Mouse (Mus musculus) limb, embryonic 14.5 days (tissue): ENCODE results near the gene Zer1. TPM values are rescaled to one million over a fixed set of nuclear protein-coding genes. Genes with fewer than 3 reads are reported as not detected.

Experiments
- ATAC-seq: fragments of 200-750 bp; cut with Nextera tagmentation; 2 replicates; pipeline ENCODE4 v1.8.0; 2017; ENCODE audit warnings: low read depth, moderate number of reproducible peaks, moderate TSS enrichment; ENCODE audit not compliant: low FRiP score
- DNase-seq: peaks from one replicate; pipeline ENCODE4 v3.0.0-alpha.2; 2015; ENCODE audit warnings: low spot score
- H3K27ac ChIP-seq: fragments of 300-500 bp; sonication (generic); replicated peaks from 2 replicates; pipeline ENCODE4 v1.5.1; 2014; ENCODE audit warnings: low read depth, mild to moderate bottlenecking, low read length, moderate library complexity, mixed read lengths
- H3K27me3 ChIP-seq: fragments of 300-500 bp; sonication (generic); 2 replicates; pipeline ENCODE4 v1.6.1; 2014; ENCODE audit warnings: low read length, mixed read lengths; ENCODE audit not compliant: control insufficient read depth, insufficient read depth
- H3K36me3 ChIP-seq: fragments of 300-500 bp; sonication (generic); 2 replicates; pipeline ENCODE4 v1.6.1; 2014; ENCODE audit warnings: mild to moderate bottlenecking, low read length, moderate library complexity, mixed read lengths; ENCODE audit not compliant: control insufficient read depth, insufficient read depth
- H3K4me1 ChIP-seq: fragments of 300-500 bp; sonication (generic); 2 replicates; pipeline ENCODE4 v1.6.1; 2014; ENCODE audit warnings: antibody characterized with exemption, low read length, mixed read lengths; ENCODE audit not compliant: control insufficient read depth, insufficient read depth
- H3K4me2 ChIP-seq: fragments of 300-500 bp; sonication (generic); replicated peaks from 2 replicates; pipeline ENCODE4 v1.6.1; 2014; ENCODE audit warnings: low read depth, mild to moderate bottlenecking, low read length, moderate library complexity; ENCODE audit not compliant: severe bottlenecking
- H3K4me3 ChIP-seq: fragments of 300-500 bp; sonication (generic); replicated peaks from 2 replicates; pipeline ENCODE4 v1.5.1; 2014; ENCODE audit warnings: low read length
- H3K9ac ChIP-seq: fragments of 300-500 bp; sonication (generic); 2 replicates; pipeline ENCODE4 v1.6.1; 2014; ENCODE audit warnings: mild to moderate bottlenecking, low read depth, low read length, moderate library complexity; ENCODE audit not compliant: severe bottlenecking
- H3K9me3 ChIP-seq: fragments of 300-500 bp; sonication (generic); 2 replicates; pipeline ENCODE4 v1.6.1; 2016; ENCODE audit warnings: low read length; ENCODE audit not compliant: control insufficient read depth
- POLR2A ChIP-seq: fragments of 200-500 bp; IDR thresholded peaks from 2 replicates; pipeline ENCODE4 v1.8.0; 2012; ENCODE audit warnings: inconsistent platforms, mild to moderate bottlenecking, moderate library complexity, borderline replicate concordance; ENCODE audit not compliant: insufficient read depth, insufficient read length; ENCODE audit errors: extremely low read depth
- WGBS: fragments of 180-500 bp; shearing (Covaris S2); extraction: QIAGEN DNeasy Blood & Tissue Kit; methylation state at CpG from one replicate; pipeline ENCODE4 v1.1.7; 2014; 5-methylcytosine and 5-hydroxymethylcytosine counted together
- polyA plus RNA-seq, 2 experiments: library from polyadenylated mRNA; depleted of rRNA in 1 of 2; stranded (reverse) in 1 of 2; unstranded in 1 of 2; fragments of >200 nt; fragmentation: Nextera tagmentation in 1 of 2; extraction: Ambion mirVana in 1 of 2; gene quantifications; 2 replicates each; pipeline versions ENCODE4 v1.2.1 to v1.2.3; 2012 to 2014

Gene Zer1
- polyA plus RNA-seq, 2 experiments = 9.7 to 60.3 TPM

- peaks cover 3% of the 10 kb centered on the region; the same call in 1 of the 2 replicates for H3K4me1 ChIP-seq
- WGBS = 77% methylated on average over 7 of the region's 7 CpGs
Measured at GRCm38 (mm10) chr2:30072875-30073274, 51.5 kb downstream of the Zer1 start.

GRCm38 (mm10) chr2:30067962-30068361 is 56.4 kb downstream of the Zer1 start:
- DNase-seq = no peak
- no peak overlapping the region for H3K27ac ChIP-seq
- no peak for ATAC-seq
- H3K4me2 ChIP-seq = peak overlapping the region; percentile 60
- WGBS = 13% methylated on average over 7 of the region's 7 CpGs
- peaks cover 24% of the 10 kb centered on the region for H3K4me1 ChIP-seq
- no peak for TF ChIP-seq POLR2A
- H3K9ac ChIP-seq = peak overlapping the region; percentile 97
- H3K9me3 ChIP-seq = no peaks in the 10 kb centered on the region
- no peaks in the 10 kb centered on the region for H3K27me3 ChIP-seq
- peaks cover 36% of the 10 kb centered on the region for H3K36me3 ChIP-seq
- peak overlapping the region; percentile 98 for H3K4me3 ChIP-seq

More at GRCm38 (mm10) chr2:30072875-30073274, 51.5 kb downstream of the Zer1 start:
- DNase-seq (no peak), ATAC-seq (no peak)
- Histone ChIP-seq H3K9me3 (no peaks in the 10 kb centered on the region), H3K27ac (no peak overlapping the region), H3K9ac (no peak overlapping the region), H3K36me3 (peaks cover 50% of the 10 kb centered on the region), H3K4me2 (no peak overlapping the region), H3K27me3 (no peaks in the 10 kb centered on the region), H3K4me3 (no peak overlapping the region)
- TF ChIP-seq POLR2A = no peak

- DNase-seq = no peak
- Histone ChIP-seq H3K9me3 (no peaks in the 10 kb centered on the region), H3K27me3 (no peaks in the 10 kb centered on the region), H3K36me3 (peaks cover 29% of the 10 kb centered on the region), H3K9ac (peak overlapping the region; percentile 97), H3K4me1 (peaks cover 24% of the 10 kb centered on the region), H3K4me3 (peak overlapping the region; percentile 98), H3K4me2 (peak overlapping the region; percentile 60), H3K27ac (peak overlapping the region; percentile 99)
- TF ChIP-seq POLR2A = no peak
- under 1% methylated on average over 27 of the region's 69 CpGs for WGBS
- peak; percentile 13 for ATAC-seq
Measured at GRCm38 (mm10) chr2:30067031-30067888, 57.1 kb downstream of the Zer1 start.

- no peaks in the 10 kb centered on the region for H3K27me3 ChIP-seq
- whole genome bisulfite sequencing = 2% methylated on average over 25 of the region's 101 CpGs
- H3K9me3 ChIP-seq = no peaks in the 10 kb centered on the region
- peaks cover 26% of the 10 kb centered on the region for H3K36me3 ChIP-seq
- peak overlapping the region; percentile 66 for H3K4me2 ChIP-seq
- H3K27ac ChIP-seq = peak overlapping the region; percentile 99
- H3K9ac ChIP-seq = peak overlapping the region; percentile 97
- peaks cover 24% of the 10 kb centered on the region for H3K4me1 ChIP-seq
- H3K4me3 ChIP-seq = peak overlapping the region; percentile 98
- DNase-seq (peak; percentile 96), ATAC-seq (peak; percentile 91)
- TF ChIP-seq POLR2A = peak; percentile 63; the same call in 1 of the 2 replicates
Measured at GRCm38 (mm10) chr2:30066046-30066901, 58.1 kb downstream of the Zer1 start.

GRCm38 (mm10) chr2:30064298-30064697 is 60.1 kb downstream of the Zer1 start:
- WGBS = 27% methylated on average over 3 of the region's 3 CpGs
- H3K4me1 ChIP-seq = peaks cover 24% of the 10 kb centered on the region
- peak overlapping the region; percentile 74 for H3K4me2 ChIP-seq
- no peak for TF ChIP-seq POLR2A
- no peak for ATAC-seq
- H3K9ac ChIP-seq = peak overlapping the region; percentile 59; the same call in 1 of the 2 replicates
- H3K27me3 ChIP-seq = no peaks in the 10 kb centered on the region
- H3K4me3 ChIP-seq = peak overlapping the region; percentile 59; the same call in 1 of the 2 replicates
- DNase-seq = no peak
- H3K27ac ChIP-seq = no peak overlapping the region
- peaks cover 12% of the 10 kb centered on the region for H3K36me3 ChIP-seq
- no peaks in the 10 kb centered on the region for H3K9me3 ChIP-seq
